Mouse (Mus musculus) midbrain, embryonic 13.5 days (tissue): ENCODE measurements around the gene Carns1. TPM values are rescaled to one million over a fixed set of nuclear protein-coding genes. Genes with fewer than 3 reads are reported as not detected.
A peak's percentile ranks its signal among the peaks of the same experiment; 100 is the strongest.

Source experiments
- ATAC-seq: fragments of 200-750 bp; cut with Nextera tagmentation; 2 replicates; pipeline ENCODE4 v1.8.0; 2017; ENCODE audit warnings: mild to moderate bottlenecking, moderate TSS enrichment, moderate library complexity
- H3K27ac ChIP-seq: fragments of 300-500 bp; sonication (generic); 2 replicates; pipeline ENCODE4 v1.5.1; 2015; ENCODE audit warnings: inconsistent platforms, mild to moderate bottlenecking, moderate library complexity
- H3K27me3 ChIP-seq: fragments of 300-500 bp; sonication (generic); 2 replicates; pipeline ENCODE4 v1.6.1; 2015; ENCODE audit warnings: mild to moderate bottlenecking, inconsistent platforms
- H3K36me3 ChIP-seq: fragments of 300-500 bp; sonication (generic); 2 replicates; pipeline ENCODE4 v1.6.1; 2015; ENCODE audit warnings: mild to moderate bottlenecking, inconsistent platforms
- H3K4me1 ChIP-seq: fragments of 300-500 bp; sonication (generic); replicated peaks from 2 replicates; pipeline ENCODE4 v1.6.1; 2015; ENCODE audit warnings: inconsistent platforms
- H3K4me2 ChIP-seq: fragments of 300-500 bp; sonication (generic); replicated peaks from 2 replicates; pipeline ENCODE4 v1.6.1; 2015; ENCODE audit warnings: moderate library complexity, mild to moderate bottlenecking, inconsistent platforms
- H3K4me3 ChIP-seq: fragments of 300-500 bp; sonication (generic); replicated peaks from 2 replicates; pipeline ENCODE4 v1.5.1; 2015; ENCODE audit warnings: mild to moderate bottlenecking, inconsistent platforms
- H3K9ac ChIP-seq: fragments of 300-500 bp; sonication (generic); replicated peaks from 2 replicates; pipeline ENCODE4 v1.6.1; 2015; ENCODE audit warnings: mild to moderate bottlenecking, inconsistent platforms
- H3K9me3 ChIP-seq: fragments of 300-500 bp; sonication (generic); 2 replicates; pipeline ENCODE4 v1.6.1; 2016; ENCODE audit warnings: mild to moderate bottlenecking, inconsistent platforms
- WGBS: fragments of 180-500 bp; shearing (Covaris S2); methylation state at CpG from one replicate; pipeline ENCODE4 v1.1.7; 2015; 5-methylcytosine and 5-hydroxymethylcytosine counted together
- polyA plus RNA-seq: library from polyadenylated mRNA; unstranded; fragments of >200 nt; fragmentation: Nextera tagmentation; extraction: Ambion mirVana; gene quantifications from 2 replicates; pipeline ENCODE4 v1.2.1, GENCODE M21; 2015

Gene Carns1
- polyA plus RNA-seq, 1 experiment from 2014 or later = 4.2 TPM

DNA sequence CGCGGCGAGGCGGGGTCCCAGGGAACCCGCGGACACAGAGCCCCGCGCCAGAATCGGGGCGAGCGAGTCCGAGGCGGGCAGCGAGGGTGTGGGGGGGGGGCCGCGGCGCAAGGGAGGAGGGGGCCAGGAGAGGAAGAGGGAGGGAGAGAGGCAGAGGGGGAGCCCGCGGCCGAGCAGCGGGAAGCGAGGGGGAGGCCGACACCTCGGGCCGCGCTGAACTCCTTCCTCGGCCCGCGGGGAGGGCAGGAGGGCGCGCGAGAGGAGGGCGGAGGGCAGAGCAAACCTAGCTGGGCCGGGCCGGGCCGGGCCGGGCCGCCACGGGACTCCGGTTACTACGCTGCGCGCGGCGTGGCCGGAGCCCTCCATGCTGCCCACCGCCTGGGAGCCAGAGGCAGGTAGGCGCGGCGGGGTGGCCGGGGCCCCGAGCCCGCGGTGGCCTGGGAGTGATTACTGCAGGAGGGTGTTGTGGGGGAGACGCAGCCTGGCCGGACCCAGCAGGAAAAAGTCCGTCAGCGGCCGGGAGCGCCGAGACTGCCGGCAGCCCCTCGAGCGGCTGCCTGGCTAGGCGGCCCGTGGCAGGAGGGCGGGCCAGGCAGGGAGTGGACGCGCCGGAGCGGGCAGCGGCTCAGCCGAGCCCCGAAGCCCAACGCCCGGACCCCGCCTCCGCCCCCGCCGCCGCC lies 39.6 kb upstream of the Carns1 start:
- H3K36me3 ChIP-seq = no peaks in the 10 kb centered on the region
- WGBS = 0% methylated on average over 57 of the region's 81 CpGs
- H3K27ac ChIP-seq = no peak overlapping the region
- H3K9ac ChIP-seq = peak overlapping the region; percentile 73
- peak overlapping the region; percentile 96 for H3K4me2 ChIP-seq
- peak overlapping the region; percentile 56 for H3K4me3 ChIP-seq
- H3K27me3 ChIP-seq = peaks cover 84% of the 10 kb centered on the region
- peak; percentile 12; the same call in 1 of the 2 replicates for ATAC-seq
- H3K9me3 ChIP-seq = no peaks in the 10 kb centered on the region
- peaks cover 44% of the 10 kb centered on the region for H3K4me1 ChIP-seq

DNA sequence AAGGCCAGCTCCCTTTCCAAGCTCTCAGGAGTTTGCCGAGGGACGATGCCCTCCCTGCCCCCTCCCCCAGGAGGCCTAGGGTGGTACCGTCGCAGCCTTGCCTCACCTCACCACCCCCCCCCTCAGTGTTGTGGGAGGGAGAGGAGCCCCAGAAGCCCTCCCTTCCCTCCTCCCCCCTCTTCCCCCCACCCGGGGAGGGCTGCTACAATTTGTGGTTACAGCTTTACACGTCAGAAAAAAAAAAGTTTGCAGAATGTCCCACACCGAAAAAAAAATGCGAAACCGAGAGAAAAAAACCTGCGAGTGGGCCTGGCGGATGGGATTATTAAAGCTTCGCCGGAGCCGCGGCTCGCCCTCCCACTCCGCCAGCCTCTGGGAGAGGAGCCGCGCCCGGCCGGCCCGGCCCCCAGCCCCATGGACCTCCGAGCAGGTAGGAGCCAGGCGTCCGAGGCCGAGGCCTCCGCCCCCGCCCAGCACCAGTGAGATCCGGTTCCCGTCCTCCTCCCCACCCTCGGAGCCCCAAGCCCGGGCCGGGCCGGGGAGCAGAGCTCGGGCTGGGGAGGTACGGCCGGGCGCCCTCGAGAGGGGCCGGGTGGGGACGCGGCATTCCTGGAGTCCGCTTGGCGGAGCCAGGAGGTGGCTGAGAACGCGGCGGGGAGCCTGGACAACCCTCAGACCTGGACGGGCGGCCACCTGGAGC lies 38.9 kb upstream of the Carns1 start, which contains the start of the genes Clcf1 and AC109138.7:
Gene Clcf1, plus strand, starts transcription at position 168 of the 700 bp plus-strand sequence.
Gene AC109138.7, plus strand, starts transcription at position 287 of the 700 bp plus-strand sequence.
- H3K36me3 ChIP-seq = no peaks in the 10 kb centered on the region
- under 1% methylated on average over 49 of the region's 49 CpGs for WGBS
- H3K9ac ChIP-seq = peak within 1 kb of the TSS; percentile 73
- peak; percentile 66 for ATAC-seq
- H3K27me3 ChIP-seq = peaks cover 81% of the 10 kb centered on the region
- H3K27ac ChIP-seq = no peak within 1 kb of the TSS
- H3K4me2 ChIP-seq = peak within 1 kb of the TSS; percentile 96
- no peaks in the 10 kb centered on the region for H3K9me3 ChIP-seq
- H3K4me1 ChIP-seq = peaks cover 44% of the 10 kb centered on the region
- H3K4me3 ChIP-seq = peak within 1 kb of the TSS; percentile 56

- Histone ChIP-seq H3K27me3 (peaks cover 78% of the 10 kb centered on the region), H3K9ac (0 out of 2 replicates have a peak overlapping the region, but pooled peaks have one; percentile 7), H3K36me3 (no peaks in the 10 kb centered on the region), H3K4me2 (peak overlapping the region; percentile 96), H3K27ac (no peak overlapping the region), H3K4me3 (no peak overlapping the region), H3K9me3 (no peaks in the 10 kb centered on the region), H3K4me1 (peaks cover 44% of the 10 kb centered on the region)
- no peak for ATAC-seq
- WGBS = 6% methylated on average over 9 of the region's 9 CpGs
These were observed 38.3 kb upstream of the Carns1 start for GRCm38 (mm10) chr19:4213524-4213974.

- Histone ChIP-seq H3K27ac (no peak overlapping the region), H3K27me3 (peaks cover 62% of the 10 kb centered on the region), H3K9me3 (no peaks in the 10 kb centered on the region), H3K4me2 (no peak overlapping the region), H3K4me3 (no peak overlapping the region), H3K4me1 (peaks cover 41% of the 10 kb centered on the region), H3K9ac (no peak overlapping the region), H3K36me3 (no peaks in the 10 kb centered on the region)
- no peak for ATAC-seq
- 29% methylated on average over 4 of the region's 4 CpGs for WGBS
These were observed 36.8 kb upstream of the Carns1 start for GRCm38 (mm10) chr19:4211891-4212588.

- ATAC-seq = no peak
- Histone ChIP-seq H3K4me3 (no peak overlapping the region), H3K27me3 (peaks cover 49% of the 10 kb centered on the region), H3K27ac (no peak overlapping the region), H3K9ac (no peak overlapping the region), H3K36me3 (no peaks in the 10 kb centered on the region), H3K4me1 (peaks cover 12% of the 10 kb centered on the region), H3K4me2 (no peak overlapping the region), H3K9me3 (no peaks in the 10 kb centered on the region)
- WGBS = 67% methylated on average over 5 of the region's 5 CpGs
These were observed 33.3 kb upstream of the Carns1 start for GRCm38 (mm10) chr19:4208563-4208962.

GRCm38 (mm10) chr19:4206971-4207370 lies 31.7 kb upstream of the Carns1 start:
- Histone ChIP-seq H3K27me3 (peaks cover 40% of the 10 kb centered on the region), H3K27ac (no peak overlapping the region), H3K4me3 (no peak overlapping the region), H3K4me2 (no peak overlapping the region), H3K4me1 (peaks cover 6% of the 10 kb centered on the region), H3K36me3 (no peaks in the 10 kb centered on the region), H3K9ac (no peak overlapping the region), H3K9me3 (no peaks in the 10 kb centered on the region)
- WGBS = 2% methylated on average over 2 of the region's 2 CpGs
- peak; percentile 29; the same call in 1 of the 2 replicates for ATAC-seq

DNA sequence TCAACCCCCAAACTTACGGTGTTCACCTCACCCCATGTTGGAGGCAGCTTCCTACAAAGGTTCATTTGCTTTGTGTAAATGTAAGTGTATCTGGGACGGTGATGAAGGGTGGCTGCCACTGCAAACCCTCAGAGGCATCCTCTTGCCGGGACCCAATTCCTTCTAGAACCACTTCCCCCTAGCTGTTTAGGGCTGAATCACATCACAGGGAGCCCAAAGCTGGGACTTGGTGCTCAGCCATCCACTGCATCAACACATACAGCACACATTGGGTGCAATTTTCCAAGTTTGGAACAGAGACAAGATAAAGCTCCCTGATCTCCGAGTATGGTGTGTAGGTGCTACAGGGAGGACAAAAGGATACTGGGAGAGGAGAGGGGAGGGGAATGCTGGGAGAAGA lies 29.6 kb upstream of the Carns1 start:
- H3K4me2 ChIP-seq = no peak overlapping the region
- peaks cover 22% of the 10 kb centered on the region for H3K4me1 ChIP-seq
- no peak overlapping the region for H3K9ac ChIP-seq
- WGBS = 68% methylated on average over 4 of the region's 4 CpGs
- no peaks in the 10 kb centered on the region for H3K9me3 ChIP-seq
- H3K36me3 ChIP-seq = no peaks in the 10 kb centered on the region
- no peak overlapping the region for H3K27ac ChIP-seq
- no peak overlapping the region for H3K4me3 ChIP-seq
- H3K27me3 ChIP-seq = peaks cover 28% of the 10 kb centered on the region
- ATAC-seq = no peak

DNA sequence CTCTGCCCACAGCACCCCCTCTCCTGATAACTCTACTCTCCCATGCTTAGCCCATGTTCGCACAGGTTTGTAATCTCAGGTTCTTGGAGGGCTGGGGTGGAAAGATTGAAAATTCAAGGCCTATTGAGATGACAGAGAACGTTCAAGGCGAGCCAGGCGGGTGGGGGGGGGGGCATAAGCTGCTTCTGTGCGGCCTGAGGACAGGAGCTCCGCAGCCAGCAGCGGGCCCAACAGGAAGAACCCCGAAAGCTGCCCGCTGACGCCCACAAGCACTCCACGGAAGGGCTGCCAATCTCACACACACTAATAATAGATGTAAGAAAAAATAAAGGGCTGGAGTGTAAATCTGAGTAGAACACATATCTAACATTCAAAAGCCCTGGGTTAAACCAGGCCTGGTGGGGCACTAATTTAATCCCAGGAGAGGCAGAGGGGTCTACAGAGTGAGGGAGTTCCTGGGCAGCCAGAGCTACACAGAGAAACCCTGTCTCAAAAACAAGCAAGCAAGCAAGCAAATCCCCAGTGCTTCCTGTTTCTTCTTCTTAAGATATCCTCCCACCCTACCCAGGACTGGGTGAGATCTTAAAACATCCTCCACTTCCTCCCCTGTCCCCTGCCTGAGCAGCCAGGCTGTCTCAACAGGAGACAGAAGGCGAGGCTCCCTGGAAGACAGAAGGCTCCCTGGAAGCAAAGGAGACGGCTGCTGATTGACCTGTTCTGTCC lies 28.5 kb upstream of the Carns1 start:
- H3K4me1 ChIP-seq = peaks cover 23% of the 10 kb centered on the region
- H3K27ac ChIP-seq = no peak overlapping the region
- no peak overlapping the region for H3K4me3 ChIP-seq
- H3K9me3 ChIP-seq = no peaks in the 10 kb centered on the region
- H3K27me3 ChIP-seq = peaks cover 28% of the 10 kb centered on the region
- H3K9ac ChIP-seq = no peak overlapping the region
- no peak overlapping the region for H3K4me2 ChIP-seq
- ATAC-seq = no peak
- H3K36me3 ChIP-seq = peaks cover 6% of the 10 kb centered on the region; the same call in 1 of the 2 replicates
- WGBS = 62% methylated on average over 13 of the region's 13 CpGs

DNA sequence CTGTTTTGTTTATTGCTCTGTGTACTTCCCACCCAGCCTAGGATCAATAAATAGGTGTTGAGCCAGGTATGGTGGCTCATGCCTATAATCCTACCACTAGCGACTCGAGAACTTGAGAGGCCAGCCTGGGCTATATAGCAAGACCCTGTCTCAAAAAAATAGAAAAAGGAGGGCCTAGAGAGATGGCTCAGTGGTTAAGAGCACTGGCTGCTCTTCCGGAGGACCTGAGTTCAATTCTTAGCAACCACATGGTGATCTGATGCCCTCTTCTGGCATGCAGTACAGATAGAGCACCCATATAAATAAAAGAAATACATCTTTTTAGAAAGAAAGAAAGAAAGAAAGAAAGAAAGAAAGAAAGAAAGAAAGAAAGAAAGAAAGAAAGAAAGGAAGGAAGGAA lies 27.9 kb upstream of the Carns1 start:
- Histone ChIP-seq H3K27ac (no peak overlapping the region), H3K4me2 (no peak overlapping the region), H3K4me3 (no peak overlapping the region), H3K4me1 (peaks cover 23% of the 10 kb centered on the region), H3K27me3 (peaks cover 28% of the 10 kb centered on the region), H3K9me3 (no peaks in the 10 kb centered on the region), H3K9ac (no peak overlapping the region), H3K36me3 (peaks cover 6% of the 10 kb centered on the region; the same call in 1 of the 2 replicates)
- ATAC-seq = no peak
- 74% methylated on average over 3 of the region's 3 CpGs for WGBS

DNA sequence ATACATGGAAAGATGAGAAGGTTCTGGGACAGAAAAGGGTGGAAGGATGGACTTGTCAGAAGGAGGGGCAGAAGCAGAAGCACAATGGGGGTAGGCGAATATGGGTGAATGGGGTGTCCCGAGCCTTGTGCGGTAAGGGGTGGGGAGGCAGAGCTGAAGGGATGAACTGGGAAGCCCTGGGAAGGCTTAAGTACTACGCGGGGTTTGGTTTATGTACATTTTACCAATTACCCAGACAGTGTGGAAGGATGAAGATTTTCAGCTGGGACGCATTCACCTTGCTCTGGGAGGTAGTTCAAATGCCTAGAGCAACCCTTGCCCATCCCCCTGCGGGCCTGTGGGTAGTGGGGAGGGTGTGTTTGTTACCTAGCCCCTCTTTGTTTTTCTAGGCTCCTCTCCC lies 26.9 kb upstream of the Carns1 start:
- Histone ChIP-seq H3K9ac (peak overlapping the region; percentile 59), H3K9me3 (no peaks in the 10 kb centered on the region), H3K4me1 (peaks cover 23% of the 10 kb centered on the region), H3K27ac (no peak overlapping the region), H3K36me3 (peaks cover 14% of the 10 kb centered on the region), H3K4me3 (peak overlapping the region; percentile 62), H3K27me3 (peaks cover 28% of the 10 kb centered on the region), H3K4me2 (peak overlapping the region; percentile 90)
- 31% methylated on average over 7 of the region's 7 CpGs for WGBS
- peak; percentile 37; the same call in 1 of the 2 replicates for ATAC-seq

DNA sequence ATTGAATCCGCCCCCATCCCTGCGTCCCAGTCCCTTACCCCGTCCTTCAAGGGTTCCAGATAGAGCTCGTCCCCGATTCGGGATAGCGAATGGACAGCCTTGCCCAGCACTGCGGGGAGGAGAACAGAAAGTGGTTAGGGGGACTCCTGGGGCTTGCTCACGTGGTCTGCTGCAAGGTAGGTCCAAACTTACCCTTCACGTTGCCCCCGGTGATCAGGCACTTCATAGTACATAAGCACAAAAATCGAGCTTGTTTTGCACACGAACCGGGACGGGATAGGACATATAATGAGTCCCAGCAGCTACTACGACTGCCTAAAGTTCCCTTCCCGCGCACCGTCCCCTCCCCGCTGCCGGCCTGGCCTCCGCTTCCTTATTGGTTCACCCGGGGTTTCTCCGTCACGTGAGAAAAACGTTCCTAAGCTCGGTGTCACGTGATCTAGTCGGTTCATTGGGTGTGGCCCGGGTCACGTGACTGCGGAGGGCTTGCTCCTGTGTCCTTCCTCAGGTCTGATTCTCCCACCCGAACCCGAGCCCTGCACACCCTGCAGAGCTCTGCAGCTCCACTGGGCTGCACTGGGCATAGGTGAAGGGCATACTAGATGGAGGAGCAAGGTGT lies 26.1 kb upstream of the Carns1 start, which contains the start of gene Rad9a:
Gene Rad9a, minus strand, starts transcription at position 372 of the 619 bp plus-strand sequence.
- H3K36me3 ChIP-seq = peaks cover 21% of the 10 kb centered on the region
- H3K4me3 ChIP-seq = peak within 1 kb of the TSS; percentile 62
- H3K4me1 ChIP-seq = peaks cover 23% of the 10 kb centered on the region
- no peaks in the 10 kb centered on the region for H3K9me3 ChIP-seq
- WGBS = under 1% methylated on average over 34 of the region's 34 CpGs
- peak within 1 kb of the TSS; percentile 90 for H3K4me2 ChIP-seq
- H3K27me3 ChIP-seq = peaks cover 26% of the 10 kb centered on the region
- peak within 1 kb of the TSS; percentile 28; the same call in 1 of the 2 replicates for H3K27ac ChIP-seq
- ATAC-seq = peak; percentile 87
- H3K9ac ChIP-seq = peak within 1 kb of the TSS; percentile 76
